Mouse (Mus musculus) heart, adult 2 months (tissue): Measurements from ENCODE around the gene Cys1. TPM values are rescaled to one million over a fixed set of nuclear protein-coding genes. Genes with fewer than 3 reads are reported as not detected.
A peak's percentile ranks its signal among the peaks of the same experiment; 100 is the strongest.

Experiments used
- DNase-seq, 2 experiments: peaks; one replicate each; pipeline ENCODE4 v3.0.0; 2021
- H3K27ac ChIP-seq: fragments of 200-600 bp; 2 replicates; pipeline ENCODE4 v1.8.1; 2022
- H3K27me3 ChIP-seq: fragments of 200-500 bp; 2 replicates; pipeline ENCODE4 v1.6.1; 2012; ENCODE audit warnings: mild to moderate bottlenecking, low read length, inconsistent platforms, mixed read lengths; ENCODE audit not compliant: control insufficient read depth, insufficient read depth
- H3K36me3 ChIP-seq: fragments of 200-500 bp; 2 replicates; pipeline ENCODE4 v1.6.1; 2012; ENCODE audit warnings: low read length, inconsistent platforms; ENCODE audit not compliant: control insufficient read depth, insufficient read depth
- H3K4me1 ChIP-seq: fragments of 200-500 bp; 2 replicates; pipeline ENCODE4 v1.6.1; 2011; ENCODE audit warnings: low read length; ENCODE audit not compliant: control insufficient read depth, insufficient read depth
- H3K4me3 ChIP-seq: fragments of 200-600 bp; 2 replicates; pipeline ENCODE4 v1.8.1; 2022
- H3K79me2 ChIP-seq: fragments of 200-500 bp; replicated peaks from 2 replicates; pipeline ENCODE4 v1.6.1; 2012; ENCODE audit warnings: mild to moderate bottlenecking, inconsistent platforms, low read length, moderate library complexity, mixed read lengths; ENCODE audit not compliant: control insufficient read depth, insufficient read depth
- H3K9ac ChIP-seq: fragments of 200-500 bp; 2 replicates; pipeline ENCODE4 v1.6.1; 2012; ENCODE audit warnings: low read depth, mild to moderate bottlenecking, control low read depth, inconsistent platforms, low read length, mixed read lengths
- CTCF ChIP-seq: fragments of 200-600 bp; IDR thresholded peaks from 2 replicates; pipeline ENCODE4 v1.8.1; 2022; ENCODE audit warnings: antibody characterized with exemption, mild to moderate bottlenecking, moderate library complexity
- EP300 ChIP-seq: fragments of 200-500 bp; IDR thresholded peaks from 2 replicates; pipeline ENCODE4 v1.6.1; 2011; ENCODE audit warnings: low read depth, low read length, control low read depth; ENCODE audit not compliant: insufficient read depth
- POLR2A ChIP-seq: fragments of 200-500 bp; IDR thresholded peaks from 2 replicates; pipeline ENCODE4 v1.6.1; 2011; ENCODE audit warnings: mild to moderate bottlenecking, low read depth, low read length, control low read depth; ENCODE audit not compliant: insufficient read depth
- WGBS: fragments of 180-500 bp; shearing (Covaris S2); methylation state at CpG from one replicate; pipeline ENCODE4 v1.1.7; 2018; 5-methylcytosine and 5-hydroxymethylcytosine counted together
- intact Hi-C: fragments of 180-260 bp; cut with DNase I; formaldehyde crosslinking; loops from one replicate; pipeline ENCODE4 v1.15.1; 2025
- polyA plus RNA-seq: library from polyadenylated mRNA; depleted of rRNA; stranded (reverse); fragments of >200 nt; gene quantifications from 2 replicates; pipeline ENCODE4 v1.2.3, GENCODE M21; 2012
- total RNA-seq, 2 experiments: library from RNA; stranded (reverse); gene quantifications; 2 replicates each; pipeline ENCODE4 v1.2.3; 2021

Cys1 gene
- total and polyA plus RNA-seq, 3 experiments, result 3.3 to 5.6 (median 4.0) TPM

DNA sequence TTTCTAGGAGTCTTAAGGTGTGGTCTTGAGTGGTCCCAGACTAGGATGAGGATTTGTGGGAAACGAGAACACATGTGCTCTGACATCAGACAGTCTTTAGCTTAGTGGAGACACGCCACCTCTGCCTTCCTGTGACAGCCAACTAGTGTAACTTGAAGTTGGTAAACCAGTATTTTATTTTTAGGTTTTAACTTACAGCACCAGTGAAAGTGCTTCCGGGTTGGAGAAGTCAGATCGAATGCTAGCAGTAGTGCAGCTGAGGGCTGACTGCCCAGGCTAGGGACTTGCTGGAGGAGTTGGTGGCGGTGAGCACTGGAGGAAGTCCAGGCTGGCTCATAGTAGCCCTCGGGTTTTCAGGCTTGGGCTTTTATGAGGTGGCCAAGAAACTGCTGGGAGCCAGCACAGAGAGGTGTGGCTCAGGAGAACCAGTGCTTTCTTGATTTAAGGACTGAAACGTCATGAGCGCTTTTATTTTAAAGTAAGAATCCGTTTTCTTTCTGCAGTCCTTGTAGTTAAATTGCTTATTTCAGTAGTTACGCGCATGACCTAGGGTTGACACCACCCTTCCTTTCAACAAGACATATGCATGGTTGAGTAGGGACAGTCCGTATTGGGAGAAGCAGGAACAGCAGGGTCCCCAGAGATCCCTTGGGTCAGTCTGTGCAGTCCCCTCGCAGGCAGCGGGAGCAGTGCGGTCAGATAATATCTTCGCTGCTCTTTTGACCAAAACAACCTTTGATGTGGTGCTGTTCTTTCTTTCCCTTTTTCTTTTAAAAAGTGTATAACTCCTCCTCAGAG, 27.3 kb downstream of the Cys1 start:
- H3K36me3 ChIP-seq, result peaks cover 49% of the 10 kb centered on the region
- H3K79me2 ChIP-seq, result peaks cover 4% of the 10 kb centered on the region
- peaks cover 27% of the 10 kb centered on the region for H3K4me1 ChIP-seq
- no peak overlapping the region for H3K9ac ChIP-seq
- H3K27me3 ChIP-seq, result no peaks in the 10 kb centered on the region
- intact Hi-C loops, result loop anchor here (2.0 kb wide), 1 partner anchor 21 kb away; no protein-coding TSS in a partner anchor
- TF ChIP-seq POLR2A (no peak), EP300 (no peak), CTCF (no peak)
- H3K27ac ChIP-seq, result no peak overlapping the region
- no peak for DNase-seq
- no peak overlapping the region for H3K4me3 ChIP-seq
- WGBS, result 54% methylated on average over 16 of the region's 16 CpGs

GRCm38 (mm10) chr12:24651642-24652342, 29.8 kb downstream of the Cys1 start:
- Histone ChIP-seq H3K4me1 (peaks cover 25% of the 10 kb centered on the region), H3K79me2 (0 out of 2 replicates have a peak, but pooled peaks cover 2% of the 10 kb centered on the region), H3K4me3 (peak overlapping the region; percentile 97), H3K36me3 (peaks cover 28% of the 10 kb centered on the region), H3K27me3 (no peaks in the 10 kb centered on the region), H3K9ac (peak overlapping the region; percentile 82), H3K27ac (peak overlapping the region; percentile 100)
- intact Hi-C loops, result loop anchor here (2.0 kb wide), 2 partner anchors 21 to 29 kb away; partner anchors contain the start of gene Cys1
- peak; percentile 97 to 98 for DNase-seq
- no peak for TF ChIP-seq EP300
- 0 out of 2 replicates have a peak, but pooled peaks have one; percentile 51 for TF ChIP-seq POLR2A
- 3% methylated on average over 36 of the region's 36 CpGs for WGBS

DNA sequence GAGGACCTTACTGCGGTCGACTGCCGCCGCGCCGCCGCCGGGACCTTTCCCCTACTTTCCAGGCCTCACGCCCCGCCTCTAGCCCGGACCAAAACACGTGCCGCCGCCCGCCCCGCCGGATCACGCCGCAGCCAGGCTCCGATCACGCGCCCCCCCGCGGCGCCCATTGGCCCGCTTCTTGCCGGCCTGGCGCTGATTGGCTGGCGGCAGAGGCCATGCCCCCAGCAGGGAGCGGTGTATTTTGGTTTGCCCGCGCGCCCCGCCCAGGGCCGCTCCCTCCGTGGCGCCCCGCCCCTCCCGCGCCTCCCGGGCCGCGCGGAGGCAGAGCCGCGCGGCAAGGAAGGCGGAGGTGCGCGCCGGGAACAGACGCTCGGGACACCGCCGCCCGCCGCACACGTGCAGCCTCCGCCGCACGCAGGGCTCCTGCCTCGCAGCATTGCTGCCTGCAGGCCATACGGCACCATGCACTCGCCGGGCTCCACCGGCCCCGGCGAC, 30.5 kb downstream of the Cys1 start, which contains the start of gene Klf11:
TSS of gene Klf11 (plus strand) at position 212 of the 495 bp plus-strand sequence.
- Histone ChIP-seq H3K9ac (peak within 1 kb of the TSS; percentile 82), H3K4me1 (peaks cover 24% of the 10 kb centered on the region), H3K36me3 (peaks cover 21% of the 10 kb centered on the region), H3K27ac (peak within 1 kb of the TSS; percentile 100), H3K79me2 (0 out of 2 replicates have a peak, but pooled peaks cover 2% of the 10 kb centered on the region), H3K27me3 (no peaks in the 10 kb centered on the region), H3K4me3 (peak within 1 kb of the TSS; percentile 97)
- TF ChIP-seq EP300 (no peak), CTCF (no peak), POLR2A (no peak)
- under 1% methylated on average over 68 of the region's 68 CpGs for WGBS
- DNase-seq, result peak; percentile 99 to 100
- intact Hi-C loops, result loop anchor here (2.0 kb wide), 1 partner anchor 20 kb away; no protein-coding TSS in a partner anchor

DNA sequence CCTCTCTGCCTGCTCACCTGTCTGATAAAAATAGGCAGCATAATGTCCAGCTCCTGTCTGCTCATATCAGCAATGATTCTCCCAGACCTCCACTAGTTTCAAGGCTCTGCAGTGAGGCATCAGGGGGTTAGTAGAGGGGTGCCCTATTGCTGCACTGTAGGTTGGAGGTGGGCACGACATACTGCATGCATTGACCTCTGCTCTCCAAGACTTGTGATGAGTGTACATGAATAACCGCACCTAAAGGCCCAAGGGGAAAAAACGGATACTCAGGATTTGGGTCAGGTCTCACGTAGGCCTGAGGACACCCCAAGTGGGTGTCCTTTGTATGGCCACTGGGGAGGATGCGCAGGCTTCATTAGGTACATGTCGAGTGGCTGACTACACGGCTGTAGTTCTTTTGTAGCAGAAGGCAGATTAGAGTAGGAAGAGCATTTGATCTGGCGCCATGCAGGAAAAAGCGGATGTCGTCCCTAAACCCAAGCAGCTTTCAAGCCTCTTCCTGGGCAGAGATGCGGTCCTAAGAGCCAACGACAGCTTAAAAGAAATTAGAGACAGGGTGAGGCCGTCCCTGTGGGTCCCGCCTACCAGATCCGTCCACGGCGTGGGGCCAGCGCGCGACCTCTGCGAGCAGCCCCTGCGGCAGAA, 31.1 kb downstream of the Cys1 start:
- TF ChIP-seq POLR2A (peak; percentile 66), EP300 (no peak)
- H3K79me2 ChIP-seq, result 0 out of 2 replicates have a peak, but pooled peaks cover 2% of the 10 kb centered on the region
- peak overlapping the region; percentile 73 for H3K4me3 ChIP-seq
- peaks cover 15% of the 10 kb centered on the region for H3K36me3 ChIP-seq
- peak overlapping the region; percentile 68 for H3K9ac ChIP-seq
- WGBS, result 1% methylated on average over 22 of the region's 22 CpGs
- DNase-seq, result no peak
- H3K27ac ChIP-seq, result peak overlapping the region; percentile 100
- H3K4me1 ChIP-seq, result peaks cover 24% of the 10 kb centered on the region
- intact Hi-C loops, result loop anchor here (2.0 kb wide), 1 partner anchor 20 kb away; no protein-coding TSS in a partner anchor
- H3K27me3 ChIP-seq, result no peaks in the 10 kb centered on the region

DNA sequence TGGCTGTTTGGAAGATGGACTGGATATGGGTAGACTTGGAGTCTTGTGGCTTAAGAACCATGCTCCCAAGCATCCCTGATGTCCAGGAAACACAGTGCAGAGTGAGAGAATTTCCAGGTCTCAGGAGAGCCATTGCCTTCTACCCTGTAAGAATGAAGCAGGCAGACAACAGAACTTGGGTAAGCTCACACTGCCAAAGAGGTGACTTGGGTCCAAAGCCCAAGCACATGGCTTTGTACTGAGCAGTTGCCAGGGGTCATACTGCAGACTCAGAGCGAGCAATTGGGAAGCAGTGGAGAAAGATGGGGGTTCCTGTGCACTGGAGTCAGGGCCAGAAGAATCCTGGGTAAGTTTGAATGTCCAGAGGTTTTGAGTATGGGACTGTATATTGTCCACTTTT, 33.5 kb downstream of the Cys1 start:
- H3K27ac ChIP-seq, result peak overlapping the region; percentile 28; the same call in 1 of the 2 replicates
- intact Hi-C loops, result no loop called here
- WGBS, result 46% methylated on average over 1 of the region's 1 CpGs

More for the DNA sequence above, 33.5 kb downstream of the Cys1 start:
- peaks cover 19% of the 10 kb centered on the region for H3K4me1 ChIP-seq
- TF ChIP-seq POLR2A, result no peak
- TF ChIP-seq CTCF, result no peak
- no peak for TF ChIP-seq EP300
- no peak overlapping the region for H3K4me3 ChIP-seq
- no peak overlapping the region for H3K9ac ChIP-seq
- H3K79me2 ChIP-seq, result no peaks in the 10 kb centered on the region
- H3K27me3 ChIP-seq, result no peaks in the 10 kb centered on the region
- no peak for DNase-seq
- H3K36me3 ChIP-seq, result no peaks in the 10 kb centered on the region; the same call in 1 of the 2 replicates
